Mouse (Mus musculus): ENCODE data around the gene Vegfb. TPM values are rescaled to one million over a fixed set of nuclear protein-coding genes. Genes with fewer than 3 reads are reported as not detected.

Vegfb gene
- total and polyA plus RNA-seq, 2 experiments from 2014 or later, result 122 to 193 TPM

DNA sequence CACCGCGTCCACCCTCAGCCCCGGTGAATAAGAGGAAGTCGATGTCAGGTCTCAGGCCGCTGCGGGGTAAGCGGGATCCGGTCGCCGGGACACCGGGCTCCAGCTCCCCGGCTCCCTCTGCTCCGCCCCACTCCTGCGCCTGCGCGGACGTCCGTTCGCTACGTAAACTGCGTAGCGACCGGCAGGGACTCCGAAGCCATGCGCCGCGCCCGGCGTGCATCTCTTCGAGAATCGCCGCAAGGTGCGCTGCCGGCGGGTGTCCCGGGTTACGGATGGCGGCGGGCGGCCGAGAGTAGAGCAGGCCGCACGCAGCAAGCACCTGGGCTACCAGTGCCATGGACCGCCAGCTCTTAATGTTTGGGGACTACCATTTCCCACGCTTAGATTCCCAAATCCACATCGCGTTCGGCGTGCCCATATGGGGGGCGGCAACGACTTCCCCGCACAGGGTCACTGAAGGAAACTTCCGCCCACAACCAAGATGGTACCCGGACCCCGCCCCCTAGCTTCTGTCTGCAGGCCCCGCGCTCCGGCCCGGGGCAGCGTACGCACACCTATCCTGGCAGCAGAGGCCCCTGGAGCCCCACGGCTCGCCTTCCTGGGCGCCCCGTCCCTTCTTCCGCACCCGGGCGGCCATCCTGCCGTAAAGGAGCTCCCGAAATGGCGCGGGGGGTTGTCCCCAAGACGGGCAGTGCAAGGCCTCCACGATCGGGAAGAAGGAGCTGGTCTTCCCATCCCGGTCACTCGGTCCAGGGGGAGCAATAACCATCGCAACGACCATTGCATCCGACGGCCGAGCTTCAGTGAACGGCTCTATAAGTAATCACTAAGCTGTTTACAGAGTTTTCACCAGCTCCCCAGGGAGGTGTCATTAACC lies 45.8 kb downstream of the Vegfb start, which contains the start of gene Bad:
Bad (plus strand) TSS at position 490 of the 877 bp plus-strand sequence.
- 0 out of 2 replicates have a peak, but pooled peaks cover 4% of the 10 kb centered on the region for H3K36me3 ChIP-seq (replicated peaks; ENCODE audit: control insufficient read depth, insufficient read depth, low read length)
- peak; percentile 11; the same call in 1 of the 2 replicates for TF ChIP-seq CTCF (IDR thresholded peaks at IDR 0.05; ENCODE audit: low read depth)
- peak; percentile 78 for TF ChIP-seq EP300 (IDR thresholded peaks at IDR 0.05; ENCODE audit: low read depth)
- H3K27me3 ChIP-seq (ENCODE audit: control insufficient read depth, insufficient read depth, low read length), result no peaks in the 10 kb centered on the region
- peak within 1 kb of the TSS; percentile 61 for H3K9ac ChIP-seq (replicated peaks; ENCODE audit: low read depth, low read length)
- no peaks in the 10 kb centered on the region for H3K9me3 ChIP-seq (replicated peaks; ENCODE audit: control insufficient read depth, low read length)
- H3K4me1 ChIP-seq (ENCODE audit: control insufficient read depth, insufficient read depth), result peaks cover 19% of the 10 kb centered on the region
- WGBS, result under 1% methylated on average over 83 of the region's 83 CpGs
- peak; percentile 86 for DNase-seq (ENCODE audit: low spot score)
- ATAC-seq (ENCODE audit: insufficient read depth, low read depth), result peak; percentile 80
- peak within 1 kb of the TSS; percentile 87 for H3K4me2 ChIP-seq (ENCODE audit: low read depth, low read length)
- peak within 1 kb of the TSS; percentile 72 for H3K4me3 ChIP-seq (ENCODE audit: low read depth, low read length)
- H3K27ac ChIP-seq (ENCODE audit: low read depth), result peak within 1 kb of the TSS; percentile 84

DNA sequence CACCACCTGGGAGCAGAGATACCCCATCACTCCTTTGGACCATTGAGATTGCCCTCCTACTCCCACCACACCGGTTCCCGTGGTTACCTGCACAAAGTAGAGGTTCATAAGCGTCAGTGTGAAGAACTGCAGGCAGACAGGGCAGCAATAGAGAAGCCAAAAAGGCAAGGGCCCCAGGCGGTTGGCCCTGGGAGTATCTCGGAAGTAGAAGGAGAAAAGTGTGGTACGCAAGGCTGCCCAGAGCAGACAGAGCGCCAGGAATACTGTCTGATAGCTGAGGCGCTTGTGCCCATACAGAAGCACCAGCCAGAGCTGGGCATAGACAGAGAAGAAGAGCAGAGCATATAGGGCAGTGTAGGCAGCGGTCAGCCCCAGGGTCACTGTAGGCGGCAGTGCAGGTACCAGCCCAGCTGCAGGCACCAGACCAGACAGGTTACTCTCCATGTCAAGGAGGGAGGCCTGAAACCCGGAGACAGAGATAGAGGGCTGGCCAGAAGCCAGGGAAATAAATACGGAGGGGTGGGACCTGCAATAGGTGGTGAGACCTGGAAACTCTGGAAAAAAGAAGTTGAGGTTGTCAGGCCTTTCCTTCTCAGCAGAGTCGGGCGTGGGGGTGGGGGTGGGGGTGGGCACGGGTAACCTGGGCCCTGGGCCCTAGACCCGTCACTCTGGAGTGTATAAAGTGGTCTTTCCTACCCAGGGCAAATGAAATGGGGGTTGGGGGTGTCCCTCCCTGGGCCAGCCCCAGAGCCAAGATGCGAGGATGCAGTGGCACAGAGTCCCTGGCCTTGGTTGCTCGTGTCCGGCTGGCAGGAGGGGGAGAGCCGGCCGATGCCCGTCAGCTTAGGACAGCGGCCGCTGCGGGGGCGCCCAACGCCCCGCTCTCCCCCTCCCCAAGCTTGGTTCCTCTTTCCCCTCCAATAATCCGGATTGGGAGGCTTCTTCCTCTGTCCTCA lies 46.8 kb downstream of the Vegfb start:
- peaks cover 19% of the 10 kb centered on the region for H3K4me1 ChIP-seq (ENCODE audit: control insufficient read depth, insufficient read depth)
- DNase-seq (ENCODE audit: low spot score) (no peak), ATAC-seq (ENCODE audit: insufficient read depth, low read depth) (no peak)
- TF ChIP-seq CTCF (IDR thresholded peaks at IDR 0.05; ENCODE audit: low read depth), result no peak
- no peak for TF ChIP-seq EP300 (IDR thresholded peaks at IDR 0.05; ENCODE audit: low read depth)
- 16% methylated on average over 29 of the region's 29 CpGs for WGBS
- H3K27ac ChIP-seq (ENCODE audit: low read depth), result 0 out of 2 replicates have a peak overlapping the region, but pooled peaks have one; percentile 9
- peak overlapping the region; percentile 61 for H3K9ac ChIP-seq (replicated peaks; ENCODE audit: low read depth, low read length)
- H3K4me2 ChIP-seq (ENCODE audit: low read depth, low read length), result peak overlapping the region; percentile 87
- H3K4me3 ChIP-seq (ENCODE audit: low read depth, low read length), result peak overlapping the region; percentile 72
- peaks cover 6% of the 10 kb centered on the region for H3K27me3 ChIP-seq (ENCODE audit: control insufficient read depth, insufficient read depth, low read length)
- no peaks in the 10 kb centered on the region for H3K9me3 ChIP-seq (replicated peaks; ENCODE audit: control insufficient read depth, low read length)
- H3K36me3 ChIP-seq (replicated peaks; ENCODE audit: control insufficient read depth, insufficient read depth, low read length), result no peaks in the 10 kb centered on the region

DNA sequence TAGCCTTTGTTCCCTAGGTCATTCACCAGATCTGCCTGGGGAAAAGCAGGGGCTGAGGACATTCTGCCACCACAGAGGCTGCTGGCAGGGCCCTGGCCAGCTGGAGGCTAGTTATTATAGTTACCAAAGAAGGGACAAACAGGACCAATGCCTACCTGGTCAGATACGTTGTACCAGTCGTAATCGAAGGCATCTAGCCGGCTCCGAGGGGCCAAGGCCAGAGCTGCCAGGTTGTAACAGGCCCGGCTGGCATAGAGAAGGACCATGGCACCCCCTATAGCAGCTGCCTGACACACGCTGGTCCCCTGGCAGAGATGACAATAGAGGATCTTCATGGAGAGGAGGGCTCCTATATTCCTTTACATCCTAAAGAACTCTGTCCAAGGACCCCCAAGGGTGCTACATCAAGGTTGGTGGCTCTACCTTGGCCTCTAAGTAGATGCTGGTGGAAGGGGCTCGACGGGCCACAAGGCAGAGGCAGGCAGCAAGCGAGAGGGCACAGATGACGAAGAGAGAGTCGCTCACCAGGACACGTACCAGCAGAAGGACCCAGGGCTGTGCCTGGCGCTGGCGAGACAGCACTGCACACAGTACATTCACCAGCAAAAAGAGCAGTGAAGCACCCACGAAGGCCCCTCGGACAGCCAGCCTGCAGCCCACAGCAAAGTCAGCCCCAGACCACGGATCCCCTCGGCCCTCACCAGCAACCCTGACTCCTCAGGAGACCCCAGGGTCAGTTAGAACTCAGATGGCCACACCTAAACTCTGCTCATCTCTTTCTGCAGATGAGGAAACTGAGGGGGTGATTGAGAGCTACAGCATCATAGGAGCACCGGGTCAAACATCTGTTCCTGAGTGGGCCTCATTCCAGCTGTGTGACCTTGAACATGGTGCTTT lies 48.1 kb downstream of the Vegfb start:
- no peaks in the 10 kb centered on the region for H3K36me3 ChIP-seq (replicated peaks; ENCODE audit: control insufficient read depth, insufficient read depth, low read length)
- H3K9me3 ChIP-seq (replicated peaks; ENCODE audit: control insufficient read depth, low read length), result no peaks in the 10 kb centered on the region
- ATAC-seq (ENCODE audit: insufficient read depth, low read depth) (no peak), DNase-seq (ENCODE audit: low spot score) (no peak)
- no peak overlapping the region for H3K9ac ChIP-seq (replicated peaks; ENCODE audit: low read depth, low read length)
- peaks cover 19% of the 10 kb centered on the region for H3K27me3 ChIP-seq (ENCODE audit: control insufficient read depth, insufficient read depth, low read length)
- no peak overlapping the region for H3K4me2 ChIP-seq (ENCODE audit: low read depth, low read length)
- no peak overlapping the region for H3K27ac ChIP-seq (ENCODE audit: low read depth)
- no peak overlapping the region for H3K4me3 ChIP-seq (ENCODE audit: low read depth, low read length)
- TF ChIP-seq CTCF (IDR thresholded peaks at IDR 0.05; ENCODE audit: low read depth), result no peak
- no peak for TF ChIP-seq EP300 (IDR thresholded peaks at IDR 0.05; ENCODE audit: low read depth)
- peaks cover 19% of the 10 kb centered on the region for H3K4me1 ChIP-seq (ENCODE audit: control insufficient read depth, insufficient read depth)
- 89% methylated on average over 20 of the region's 20 CpGs for WGBS

DNA sequence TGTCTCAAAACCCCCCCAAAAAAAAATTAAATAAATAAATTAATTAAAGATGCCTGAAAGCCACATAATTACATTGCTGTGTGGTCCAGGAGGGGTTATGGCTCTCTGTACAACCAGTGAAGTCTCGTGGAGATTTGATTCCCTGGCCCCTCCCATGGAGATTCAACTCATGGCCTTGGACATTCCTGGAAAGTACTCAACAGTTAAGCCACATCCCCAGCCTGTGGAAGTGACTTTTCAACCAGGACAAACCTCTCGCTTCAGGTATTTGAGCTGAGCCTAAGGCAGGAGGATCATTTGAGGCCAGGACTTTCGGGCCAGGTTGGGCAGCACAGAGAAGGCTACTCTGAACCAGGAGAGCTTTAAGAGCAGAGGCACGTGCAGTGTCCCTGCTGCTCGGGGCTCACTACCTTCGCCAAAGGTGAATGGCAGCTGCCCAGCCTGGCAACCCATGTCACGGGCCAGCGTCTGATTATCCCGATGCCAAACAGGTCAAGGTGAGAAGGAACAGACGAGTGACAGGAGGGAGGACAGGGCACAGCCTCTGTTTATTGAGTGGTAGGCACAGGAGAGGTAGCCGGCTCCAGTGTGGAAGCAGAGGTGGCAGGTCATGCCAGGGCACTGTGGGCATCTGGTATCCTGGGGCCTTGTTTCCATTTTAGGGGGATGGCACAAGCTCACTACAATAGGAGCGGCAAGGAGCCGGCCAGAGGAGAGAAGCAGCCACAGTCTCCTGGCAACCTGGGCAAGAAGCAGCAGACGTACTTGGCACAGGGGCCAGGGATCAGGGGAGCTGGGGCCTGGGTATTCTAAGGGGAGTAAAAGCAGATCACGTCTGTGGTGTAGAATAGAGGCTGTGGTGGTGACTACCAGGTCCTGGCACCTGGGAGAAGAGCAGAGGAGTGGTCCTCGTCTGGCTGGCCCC lies 49.6 kb downstream of the Vegfb start:
- Histone ChIP-seq H3K9me3 (replicated peaks; ENCODE audit: control insufficient read depth, low read length) (no peaks in the 10 kb centered on the region), H3K4me2 (ENCODE audit: low read depth, low read length) (no peak overlapping the region), H3K27ac (ENCODE audit: low read depth) (no peak overlapping the region), H3K27me3 (ENCODE audit: control insufficient read depth, insufficient read depth, low read length) (peaks cover 35% of the 10 kb centered on the region), H3K9ac (replicated peaks; ENCODE audit: low read depth, low read length) (no peak overlapping the region), H3K4me3 (ENCODE audit: low read depth, low read length) (no peak overlapping the region), H3K36me3 (replicated peaks; ENCODE audit: control insufficient read depth, insufficient read depth, low read length) (no peaks in the 10 kb centered on the region), H3K4me1 (ENCODE audit: control insufficient read depth, insufficient read depth) (peaks cover 25% of the 10 kb centered on the region)
- DNase-seq (ENCODE audit: low spot score) (no peak), ATAC-seq (ENCODE audit: insufficient read depth, low read depth) (no peak)
- 74% methylated on average over 16 of the region's 16 CpGs for WGBS
- no peak for TF ChIP-seq EP300 (IDR thresholded peaks at IDR 0.05; ENCODE audit: low read depth)
- TF ChIP-seq CTCF (IDR thresholded peaks at IDR 0.05; ENCODE audit: low read depth), result no peak
